Mouse (Mus musculus) lung, postnatal 10 days (tissue): Measurements from ENCODE around the gene Hnrnph3.

ENCODE experiments used
- DNase-seq: peaks from one replicate; pipeline ENCODE4 v3.0.0; 2021

Hnrnph3 gene

DNA sequence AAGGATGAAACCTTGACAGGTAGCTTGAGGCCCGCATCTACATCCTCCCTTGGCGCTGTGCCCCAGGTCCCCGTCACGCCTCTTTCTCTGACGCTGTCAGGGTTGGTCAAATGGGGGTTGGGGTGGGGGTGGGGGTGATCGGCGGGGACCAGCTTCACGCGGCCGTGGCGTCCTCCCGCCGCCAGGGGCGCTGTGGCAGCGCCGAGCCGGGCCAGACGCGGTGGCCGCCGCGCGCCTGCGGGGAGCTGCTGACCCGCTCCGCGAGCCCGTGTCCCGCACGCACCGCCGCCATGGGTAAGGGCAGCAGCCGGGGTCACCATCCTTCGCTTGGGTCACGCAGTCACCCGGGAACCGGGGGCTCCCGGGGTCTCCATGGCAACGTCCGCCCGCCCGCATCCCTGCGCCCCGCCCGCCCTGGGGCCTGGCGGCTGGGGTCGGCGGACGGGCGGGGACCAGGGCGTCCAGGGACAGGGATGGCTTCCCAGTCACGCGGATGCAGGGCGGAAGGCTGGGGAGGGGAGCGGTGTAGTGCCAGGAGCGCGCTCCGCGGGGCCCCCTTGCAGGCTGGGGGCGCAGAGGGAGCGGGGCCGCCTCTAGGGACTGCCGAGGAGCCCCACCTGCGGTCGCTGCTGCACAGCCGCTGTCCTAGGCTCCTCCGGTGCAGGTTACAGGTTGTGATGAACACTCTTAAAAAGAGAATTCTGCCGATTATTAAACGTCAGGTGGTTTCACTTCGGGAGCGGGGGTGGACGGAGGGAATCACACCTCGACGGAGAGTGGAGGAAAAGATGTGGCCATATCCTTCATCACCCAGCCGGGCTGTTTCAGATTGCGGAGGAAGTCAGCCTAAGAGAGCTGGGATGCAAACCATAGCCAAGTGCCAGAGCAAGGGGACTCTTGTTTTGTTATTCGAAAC is 43.7 kb downstream of the Hnrnph3 start, which contains the start of gene Rufy2:
TSS of gene Rufy2 (plus strand) at position 185 of the 916 bp plus-strand sequence.
- DNase-seq = peak; percentile 88

- no peak for DNase-seq
These were observed 44.4 kb downstream of the Hnrnph3 start for GRCm38 (mm10) chr10:62979667-62980038.

- DNase-seq = peak; percentile 16
These were observed 52.2 kb downstream of the Hnrnph3 start for GRCm38 (mm10) chr10:62971821-62972220.

- no peak for DNase-seq
These were observed 57.7 kb downstream of the Hnrnph3 start for GRCm38 (mm10) chr10:62966291-62966690.

- DNase-seq = no peak
These were observed 58.2 kb downstream of the Hnrnph3 start for GRCm38 (mm10) chr10:62965796-62966195.
